Mouse (Mus musculus): ENCODE results near the gene Lat.

- no peak for TF ChIP-seq ZNF384 (IDR thresholded peaks at IDR 0.05; ENCODE audit: low read depth, low read length)
- no peak for TF ChIP-seq MAFK (IDR thresholded peaks at IDR 0.05; ENCODE audit: insufficient read depth, low read depth, low read length)
- TF ChIP-seq ZC3H11A (IDR thresholded peaks at IDR 0.05; ENCODE audit: borderline replicate concordance, low read depth, low read length) = no peak; the same call in 1 of the 2 replicates
These were observed 33.8 kb downstream of the Lat start for GRCm38 (mm10) chr7:126335556-126335955.

All from ES-E14 (cell line).